Mouse (Mus musculus): ENCODE data around the gene Ptpn18.

Ptpn18 gene

GRCm38 (mm10) chr1:34459284-34460060 lies at the start of gene Ptpn18:
TSS of gene Ptpn18 (plus strand) at chr1:34459762.
- peak; percentile 89 to 90 for DNase-seq (ENCODE audit: low spot score in 2 of 2)

GRCm38 (mm10) chr1:34428466-34428865 lies 31.1 kb upstream of the Ptpn18 start:
- no peak for DNase-seq (ENCODE audit: low spot score in 2 of 2)

GRCm38 (mm10) chr1:34429281-34429680 lies 30.3 kb upstream of the Ptpn18 start:
- no peak for DNase-seq (ENCODE audit: low spot score in 2 of 2)

GRCm38 (mm10) chr1:34430981-34431380 lies 28.6 kb upstream of the Ptpn18 start:
- DNase-seq (ENCODE audit: low spot score in 2 of 2), result peak in 1 of 2 experiments; percentile 15

GRCm38 (mm10) chr1:34431431-34431830 lies 28.1 kb upstream of the Ptpn18 start:
- peak in 1 of 2 experiments; percentile 16 for DNase-seq (ENCODE audit: low spot score in 2 of 2)

GRCm38 (mm10) chr1:34432411-34432775 lies 27.2 kb upstream of the Ptpn18 start:
- DNase-seq (ENCODE audit: low spot score in 2 of 2), result peak; percentile 53 to 58

GRCm38 (mm10) chr1:34432776-34433481 lies 26.6 kb upstream of the Ptpn18 start:
- DNase-seq (ENCODE audit: low spot score in 2 of 2), result peak; percentile 47 to 56

- DNase-seq (ENCODE audit: low spot score in 2 of 2), result peak; percentile 35 to 56
Observed at GRCm38 (mm10) chr1:34433891-34434521, 25.6 kb upstream of the Ptpn18 start.

- peak; percentile 90 for DNase-seq (ENCODE audit: low spot score in 2 of 2)
Observed at GRCm38 (mm10) chr1:34434660-34435160, 24.9 kb upstream of the Ptpn18 start.

- DNase-seq (ENCODE audit: low spot score in 2 of 2), result peak in 1 of 2 experiments; percentile 28
Observed at GRCm38 (mm10) chr1:34435371-34436120, 24.0 kb upstream of the Ptpn18 start.

GRCm38 (mm10) chr1:34436374-34436773 lies 23.2 kb upstream of the Ptpn18 start:
- no peak for DNase-seq (ENCODE audit: low spot score in 2 of 2)

GRCm38 (mm10) chr1:34437366-34437765 lies 22.2 kb upstream of the Ptpn18 start:
- DNase-seq (ENCODE audit: low spot score in 2 of 2), result peak in 1 of 2 experiments; percentile 32

- DNase-seq (ENCODE audit: low spot score in 2 of 2), result peak in 1 of 2 experiments; percentile 16
Observed at GRCm38 (mm10) chr1:34438381-34439051, 21.0 kb upstream of the Ptpn18 start.

GRCm38 (mm10) chr1:34439215-34439960 lies 20.2 kb upstream of the Ptpn18 start, which contains the start of the genes Ccdc115 and Imp4:
TSS of gene Ccdc115 (minus strand) at chr1:34439672.
TSS of gene Imp4 (plus strand) at chr1:34439851.
- DNase-seq (ENCODE audit: low spot score in 2 of 2), result peak; percentile 97 to 99

GRCm38 (mm10) chr1:34439961-34440630 lies 19.5 kb upstream of the Ptpn18 start:
- peak in 1 of 2 experiments; percentile 28 for DNase-seq (ENCODE audit: low spot score in 2 of 2)

GRCm38 (mm10) chr1:34443124-34443523 lies 16.4 kb upstream of the Ptpn18 start:
- DNase-seq (ENCODE audit: low spot score in 2 of 2), result no peak

- no peak for DNase-seq (ENCODE audit: low spot score in 2 of 2)
Observed at GRCm38 (mm10) chr1:34458431-34458830, 1.1 kb upstream of the Ptpn18 start.

GRCm38 (mm10) chr1:34460061-34460441 lies 489 bp downstream of the Ptpn18 start:
- DNase-seq (ENCODE audit: low spot score in 2 of 2), result no peak

- peak in 1 of 2 experiments; percentile 77 for DNase-seq (ENCODE audit: low spot score in 2 of 2)
Observed at GRCm38 (mm10) chr1:34462766-34463165, 3.2 kb downstream of the Ptpn18 start.
